Mouse (Mus musculus): ENCODE measurements around the gene Rbp7. TPM values are rescaled to one million over a fixed set of nuclear protein-coding genes. Genes with fewer than 3 reads are reported as not detected.
"Not testable (repeated sequence)": the region's sequence is repeated elsewhere in the genome, so short reads cannot be mapped to it uniquely, and the experiment has no call there.

The Rbp7 gene
- polyA plus RNA-seq, 1 experiment from 2014 or later = 3.0 TPM

DNA sequence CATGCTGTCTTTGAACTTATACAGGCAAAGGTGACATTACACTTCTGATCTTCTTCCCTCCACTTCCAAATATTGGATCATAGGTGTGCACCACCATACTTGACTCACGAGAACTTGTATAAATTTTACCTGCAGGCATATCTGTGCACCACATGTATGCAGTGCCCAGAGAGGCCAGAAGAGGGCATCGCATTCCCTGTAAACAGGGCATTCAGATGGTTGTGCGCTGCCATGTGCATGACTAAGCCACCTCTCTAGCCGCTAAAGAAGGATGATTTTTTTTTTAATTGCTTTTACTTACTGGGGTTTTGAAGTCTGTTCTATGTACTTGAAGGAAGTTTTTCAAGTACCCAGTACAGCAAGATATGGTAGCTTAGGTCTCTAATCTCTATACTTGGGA lies 1.1 kb downstream of the Rbp7 start:
- H3K36me3 ChIP-seq = no peaks in the 10 kb centered on the region
- ATAC-seq (ENCODE audit: insufficient read depth, low FRiP score, low read depth) = no peak

GRCm38 (mm10) chr4:149450636-149451035 lies 4.1 kb downstream of the Rbp7 start:
- Histone ChIP-seq H3K9ac (no peak overlapping the region), H3K9me3 (no peaks in the 10 kb centered on the region), H3K36me3 (no peaks in the 10 kb centered on the region), H3K4me2 (no peak overlapping the region), H3K4me3 (replicated peaks) (no peak overlapping the region), H3K27me3 (replicated peaks) (no peaks in the 10 kb centered on the region), H3K4me1 (0 out of 2 replicates have a peak, but pooled peaks cover 7% of the 10 kb centered on the region), H3K27ac (no peak overlapping the region)
- WGBS = 76% methylated on average over 3 of the region's 3 CpGs
- no peak for ATAC-seq (ENCODE audit: insufficient read depth, low FRiP score, low read depth)

More for the DNA sequence above, 1.1 kb downstream of the Rbp7 start:
- H3K4me3 ChIP-seq (replicated peaks) = no peak overlapping the region
- no peak overlapping the region for H3K27ac ChIP-seq
- H3K9ac ChIP-seq = no peak overlapping the region
- 84% methylated on average over 4 of the region's 4 CpGs for WGBS
- no peak overlapping the region for H3K4me2 ChIP-seq
- H3K27me3 ChIP-seq (replicated peaks) = no peaks in the 10 kb centered on the region
- no peaks in the 10 kb centered on the region for H3K4me1 ChIP-seq
- no peaks in the 10 kb centered on the region for H3K9me3 ChIP-seq

DNA sequence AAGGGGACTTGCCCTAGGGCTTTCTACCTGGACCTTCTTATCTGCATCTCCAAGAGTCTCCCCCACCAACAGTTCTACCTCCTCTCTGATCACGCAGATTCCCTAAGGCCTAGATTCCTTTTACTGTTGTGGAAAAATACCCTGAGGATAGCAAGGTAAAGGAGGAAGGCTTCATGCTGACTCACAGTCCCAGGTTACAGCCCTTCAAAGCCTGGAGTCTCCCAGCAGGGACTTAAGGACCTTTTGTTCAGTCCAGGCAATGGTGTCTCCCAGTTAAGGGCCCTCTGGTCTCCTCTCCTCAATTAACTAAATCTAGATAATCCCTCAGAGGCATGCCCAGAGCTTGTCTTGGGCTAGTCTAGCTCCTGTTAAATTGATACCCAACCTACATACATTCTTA lies 8.5 kb downstream of the Rbp7 start:
- Histone ChIP-seq H3K4me1 (0 out of 2 replicates have a peak, but pooled peaks cover 7% of the 10 kb centered on the region), H3K4me2 (peak overlapping the region; percentile 78; the same call in 1 of the 2 replicates), H3K9ac (no peak overlapping the region), H3K27me3 (replicated peaks) (no peaks in the 10 kb centered on the region), H3K36me3 (no peaks in the 10 kb centered on the region), H3K4me3 (replicated peaks) (no peak overlapping the region), H3K9me3 (no peaks in the 10 kb centered on the region), H3K27ac (peak overlapping the region; percentile 93)
- WGBS = 52% methylated on average over 1 of the region's 1 CpGs
- ATAC-seq (ENCODE audit: insufficient read depth, low FRiP score, low read depth) = no peak

GRCm38 (mm10) chr4:149445868-149446267 lies 8.9 kb downstream of the Rbp7 start:
- Histone ChIP-seq H3K27ac (peak overlapping the region; percentile 93), H3K27me3 (replicated peaks) (no peaks in the 10 kb centered on the region), H3K9me3 (no peaks in the 10 kb centered on the region), H3K4me3 (replicated peaks) (peak overlapping the region; percentile 38), H3K36me3 (no peaks in the 10 kb centered on the region), H3K9ac (no peak overlapping the region), H3K4me2 (peak overlapping the region; percentile 78), H3K4me1 (0 out of 2 replicates have a peak, but pooled peaks cover 7% of the 10 kb centered on the region)
- peak; percentile 33; the same call in 1 of the 2 replicates for ATAC-seq (ENCODE audit: insufficient read depth, low FRiP score, low read depth)
- WGBS = 4% methylated on average over 11 of the region's 11 CpGs

- H3K4me3 ChIP-seq (replicated peaks) = peak overlapping the region; percentile 38
- H3K9me3 ChIP-seq = no peaks in the 10 kb centered on the region
- no peaks in the 10 kb centered on the region for H3K36me3 ChIP-seq
- H3K27me3 ChIP-seq (replicated peaks) = no peaks in the 10 kb centered on the region
- H3K27ac ChIP-seq = peak overlapping the region; percentile 93
- H3K4me1 ChIP-seq = 0 out of 2 replicates have a peak, but pooled peaks cover 7% of the 10 kb centered on the region
- WGBS = under 1% methylated on average over 36 of the region's 36 CpGs
- peak overlapping the region; percentile 53; the same call in 1 of the 2 replicates for H3K9ac ChIP-seq
- ATAC-seq (ENCODE audit: insufficient read depth, low FRiP score, low read depth) = peak; percentile 95
- H3K4me2 ChIP-seq = peak overlapping the region; percentile 78
Observed at GRCm38 (mm10) chr4:149444964-149445701, 9.6 kb downstream of the Rbp7 start.

GRCm38 (mm10) chr4:149444465-149444864 lies 10.3 kb downstream of the Rbp7 start:
- Histone ChIP-seq H3K9me3 (no peaks in the 10 kb centered on the region), H3K4me1 (0 out of 2 replicates have a peak, but pooled peaks cover 7% of the 10 kb centered on the region), H3K9ac (no peak overlapping the region), H3K27me3 (replicated peaks) (no peaks in the 10 kb centered on the region), H3K27ac (peak overlapping the region; percentile 35; the same call in 1 of the 2 replicates), H3K4me3 (replicated peaks) (no peak overlapping the region; the same call in 1 of the 2 replicates), H3K4me2 (0 out of 2 replicates have a peak overlapping the region, but pooled peaks have one; percentile 78), H3K36me3 (no peaks in the 10 kb centered on the region)
- ATAC-seq (ENCODE audit: insufficient read depth, low FRiP score, low read depth) = no peak
- 43% methylated on average over 1 of the region's 1 CpGs for WGBS

DNA sequence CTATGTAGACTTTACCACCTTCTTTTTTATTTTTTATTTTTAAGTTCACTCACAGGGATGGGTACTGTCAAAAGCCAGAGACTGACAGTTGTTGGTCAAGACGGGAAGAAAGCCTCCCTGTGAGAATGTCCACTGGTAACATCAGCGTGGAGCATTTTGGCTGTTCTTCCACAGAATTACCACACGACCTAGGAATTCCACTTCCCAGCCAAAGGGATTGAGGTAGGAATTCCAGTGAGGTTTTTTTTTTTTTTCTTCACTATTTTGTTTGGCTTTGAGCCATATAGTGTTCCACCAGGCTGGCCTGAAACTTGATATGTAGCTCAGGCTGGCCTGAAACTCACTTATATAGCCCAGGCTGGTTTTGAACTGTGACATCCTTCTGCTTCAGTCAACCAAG lies 12.3 kb downstream of the Rbp7 start:
- Histone ChIP-seq H3K4me1 (0 out of 2 replicates have a peak, but pooled peaks cover 7% of the 10 kb centered on the region), H3K27ac (no peak overlapping the region), H3K4me3 (replicated peaks) (no peak overlapping the region), H3K9ac (no peak overlapping the region), H3K9me3 (no peaks in the 10 kb centered on the region), H3K36me3 (no peaks in the 10 kb centered on the region), H3K4me2 (no peak overlapping the region), H3K27me3 (replicated peaks) (no peaks in the 10 kb centered on the region)
- ATAC-seq (ENCODE audit: insufficient read depth, low FRiP score, low read depth) = no peak
- WGBS = 27% methylated on average over 3 of the region's 3 CpGs

DNA sequence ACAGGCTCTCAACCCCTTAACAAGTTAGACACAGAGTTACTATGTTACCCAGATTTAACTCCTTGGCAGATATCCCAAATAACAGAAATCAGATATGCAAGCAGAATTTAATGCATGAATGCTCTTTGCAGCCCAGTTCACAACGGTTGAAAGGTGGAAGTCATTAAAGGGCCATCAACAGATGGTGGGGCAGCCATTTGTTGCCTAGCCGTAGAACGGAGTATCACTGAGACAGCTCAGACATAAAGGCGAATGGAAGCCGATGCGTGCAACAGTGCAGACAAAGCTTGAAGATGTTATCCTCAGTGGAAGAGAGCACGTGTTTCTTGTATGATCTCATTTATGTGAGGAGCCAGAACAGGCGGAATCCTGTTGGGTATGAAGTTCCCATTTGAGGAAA lies 14.2 kb downstream of the Rbp7 start:
- no peak overlapping the region for H3K9ac ChIP-seq
- H3K27ac ChIP-seq = no peak overlapping the region
- H3K4me3 ChIP-seq (replicated peaks) = no peak overlapping the region
- no peaks in the 10 kb centered on the region for H3K9me3 ChIP-seq
- no peaks in the 10 kb centered on the region for H3K36me3 ChIP-seq
- no peak overlapping the region for H3K4me2 ChIP-seq
- no peak for ATAC-seq (ENCODE audit: insufficient read depth, low FRiP score, low read depth)
- no peaks in the 10 kb centered on the region for H3K27me3 ChIP-seq (replicated peaks)
- WGBS = 67% methylated on average over 8 of the region's 8 CpGs
- no peaks in the 10 kb centered on the region for H3K4me1 ChIP-seq

DNA sequence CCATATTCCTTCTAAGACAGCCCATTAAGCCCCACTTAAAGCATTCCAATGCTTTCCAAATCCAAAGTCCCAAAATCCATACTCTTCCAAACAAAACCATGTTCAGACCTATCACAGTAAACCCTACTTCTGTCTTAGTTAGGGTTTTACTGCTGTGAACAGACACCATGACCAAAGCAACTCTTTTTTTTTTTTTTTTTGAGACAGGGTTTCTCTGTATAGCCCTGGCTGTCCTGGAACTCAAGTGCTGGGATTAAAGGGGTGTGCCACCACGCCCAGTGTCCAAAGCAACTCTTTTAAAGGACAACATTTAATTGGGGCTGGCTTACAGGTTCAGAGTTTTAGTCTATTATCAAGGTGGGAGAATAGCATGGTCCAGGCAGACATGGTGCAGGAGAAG lies 22.9 kb downstream of the Rbp7 start:
- ATAC-seq (ENCODE audit: insufficient read depth, low FRiP score, low read depth); H3K4me1 ChIP-seq; H3K27me3 ChIP-seq (replicated peaks); H3K9ac ChIP-seq; H3K9me3 ChIP-seq; H3K4me2 ChIP-seq; H3K4me3 ChIP-seq (replicated peaks); H3K27ac ChIP-seq; H3K36me3 ChIP-seq: not testable (repeated sequence)
- WGBS = 84% methylated on average over 1 of the region's 1 CpGs

DNA sequence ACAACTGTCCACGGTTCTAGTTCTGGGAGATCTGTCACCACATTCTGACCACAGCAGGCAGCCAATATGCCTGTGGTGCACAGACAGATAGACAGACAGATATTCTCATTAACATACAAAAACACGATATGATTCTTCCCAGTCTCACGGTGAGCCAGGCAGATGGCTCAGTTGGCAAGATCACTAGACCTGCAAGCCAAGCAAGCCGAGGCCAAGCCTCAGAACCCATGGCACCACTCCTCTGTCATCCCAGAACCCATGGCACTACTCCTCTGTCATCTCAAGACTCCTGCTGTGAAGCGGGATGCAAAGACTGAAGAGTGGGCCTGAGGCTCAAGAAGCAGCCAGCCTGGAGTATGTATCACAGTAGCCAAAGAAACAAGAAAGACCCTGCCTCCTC lies 25.2 kb downstream of the Rbp7 start:
- Histone ChIP-seq H3K4me1 (peaks cover 3% of the 10 kb centered on the region; the same call in 1 of the 2 replicates), H3K4me2 (no peak overlapping the region), H3K27ac (no peak overlapping the region), H3K9me3 (no peaks in the 10 kb centered on the region), H3K36me3 (no peaks in the 10 kb centered on the region), H3K4me3 (replicated peaks) (no peak overlapping the region), H3K9ac (no peak overlapping the region), H3K27me3 (replicated peaks) (no peaks in the 10 kb centered on the region)
- WGBS = 84% methylated on average over 5 of the region's 5 CpGs
- no peak for ATAC-seq (ENCODE audit: insufficient read depth, low FRiP score, low read depth)

GRCm38 (mm10) chr4:149426325-149427199 lies 28.2 kb downstream of the Rbp7 start, which contains the start of gene Ube4b:
Gene Ube4b, minus strand, starts transcription at chr4:149426749.
- H3K27ac ChIP-seq = peak within 1 kb of the TSS; percentile 99
- peak within 1 kb of the TSS; percentile 85 for H3K9ac ChIP-seq
- no peaks in the 10 kb centered on the region for H3K9me3 ChIP-seq
- H3K4me3 ChIP-seq (replicated peaks) = peak within 1 kb of the TSS; percentile 97
- H3K4me2 ChIP-seq = peak within 1 kb of the TSS; percentile 72
- peaks cover 14% of the 10 kb centered on the region; the same call in 1 of the 2 replicates for H3K4me1 ChIP-seq
- H3K27me3 ChIP-seq (replicated peaks) = no peaks in the 10 kb centered on the region
- peak; percentile 91 for ATAC-seq (ENCODE audit: insufficient read depth, low FRiP score, low read depth)
- H3K36me3 ChIP-seq = no peaks in the 10 kb centered on the region
- WGBS = under 1% methylated on average over 46 of the region's 50 CpGs
